In the genomic region with DNA sequence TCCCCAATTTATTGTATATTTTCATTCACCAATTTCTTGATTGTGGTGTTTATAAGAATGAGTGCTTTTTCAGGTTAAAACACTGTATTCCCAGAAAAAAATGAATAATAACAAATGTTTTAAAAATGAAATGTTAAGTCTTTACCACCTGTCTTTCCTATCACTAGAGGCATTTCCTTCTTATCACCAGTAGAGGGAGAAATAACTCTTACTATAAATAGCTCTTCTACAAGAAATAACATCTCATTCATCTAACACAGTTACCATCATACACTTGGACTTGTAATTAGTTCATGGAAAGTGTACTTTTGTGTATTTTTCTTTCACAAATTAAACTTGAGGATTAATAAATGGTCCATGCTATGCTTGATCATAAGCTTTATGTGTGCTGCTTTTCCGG, we compare ENCODE assay signal across 12 mouse cellular contexts. TPM values are rescaled to one million over a fixed set of nuclear protein-coding genes. Genes with fewer than 3 reads are reported as not detected.
A peak's percentile ranks its signal among the peaks of the same experiment; 100 is the strongest.
DNase-seq lines count a peak whose midpoint lies in the region; ATAC-seq and TF ChIP-seq lines count a peak whose summit lies in the region.
"Had no signal": no experiment of that assay in that cellular context is flagged by ENCODE, and none has a peak within 500 bp of the region (broad histone marks: within the 10 kb centered on the region; RNA-seq: fewer than 3 reads in every experiment).

No protein-coding gene starts in this region.

- H3K36me3 ChIP-seq in heart, postnatal 0 days (replicated peaks; ENCODE audit: control insufficient read depth, insufficient read depth, low read length), result no peaks in the 10 kb centered on the region
- H3K36me3 ChIP-seq in heart, embryonic 10.5 days, result no peaks in the 10 kb centered on the region
- H3K36me3 ChIP-seq: G1E; lung, embryonic 15.5 days had no signal

- no peak overlapping the region for H3K27ac ChIP-seq in heart, postnatal 0 days (ENCODE audit: low read depth)
- no peak overlapping the region for H3K27ac ChIP-seq in heart, embryonic 10.5 days
- H3K27ac ChIP-seq: lung, embryonic 15.5 days had no signal

- no peak for ATAC-seq in heart, postnatal 0 days (ENCODE audit: insufficient read depth, low read depth)
- ATAC-seq in common myeloid progenitor, adult 5-6 weeks (replicated peaks; ENCODE audit: low read depth, poor library complexity, severe bottlenecking), result 0 out of 2 replicates have a peak, but pooled peaks have one; percentile 47

- no peak overlapping the region for H3K4me2 ChIP-seq in heart, postnatal 0 days (ENCODE audit: low read depth, low read length)
- H3K4me2 ChIP-seq: lung, embryonic 15.5 days had no signal

- H3K9me3 ChIP-seq in heart, postnatal 0 days (replicated peaks; ENCODE audit: control insufficient read depth, low read length), result no peaks in the 10 kb centered on the region
- H3K9me3 ChIP-seq in heart, embryonic 10.5 days, result no peaks in the 10 kb centered on the region
- H3K9me3 ChIP-seq: G1E; lung, embryonic 15.5 days had no signal

- WGBS in heart, postnatal 0 days, result 85% methylated on average over 1 of the region's 1 CpGs
- WGBS in heart, embryonic 10.5 days, result 94% methylated on average over 1 of the region's 1 CpGs

- H3K27me3 ChIP-seq in heart, postnatal 0 days (ENCODE audit: control insufficient read depth, insufficient read depth, low read length), result no peaks in the 10 kb centered on the region
- H3K27me3 ChIP-seq in heart, embryonic 10.5 days (ENCODE audit: insufficient read depth, poor library complexity, severe bottlenecking), result no peaks in the 10 kb centered on the region
- H3K27me3 ChIP-seq: lung, embryonic 15.5 days had no signal

- no peak overlapping the region for H3K9ac ChIP-seq in heart, postnatal 0 days (replicated peaks; ENCODE audit: low read depth, low read length)
- H3K9ac ChIP-seq: lung, embryonic 15.5 days had no signal

- no peak for TF ChIP-seq EP300 in heart, postnatal 0 days (IDR thresholded peaks at IDR 0.05; ENCODE audit: low read depth)

- peak; percentile 39 for TF ChIP-seq CTCF in heart, postnatal 0 days (IDR thresholded peaks at IDR 0.05; ENCODE audit: low read depth)

- H3K4me3 ChIP-seq in heart, postnatal 0 days (ENCODE audit: low read depth, low read length), result no peak overlapping the region
- H3K4me3 ChIP-seq in heart, embryonic 10.5 days, result no peak overlapping the region
- H3K4me3 ChIP-seq: lung, embryonic 15.5 days had no signal

- peak; percentile 33 for DNase-seq in heart, postnatal 0 days (ENCODE audit: low spot score)
- DNase-seq in heart, embryonic 10.5 days (ENCODE audit: low spot score), result no peak
- peak; percentile 6 for DNase-seq in thymus, postnatal 0 days (ENCODE audit: low spot score)
- DNase-seq in thymus, postnatal 36 days, result no peak
- no peak for DNase-seq in kidney, postnatal 36 days
- no peak for DNase-seq in right cerebral cortex, adult 2 months (ENCODE audit: low spot score in 2 of 2)
- DNase-seq in urinary bladder, postnatal 4 days (ENCODE audit: low spot score in 2 of 2), result no peak
- DNase-seq: heart, postnatal 14 days; right cerebral cortex, postnatal 14 days had no signal

- H3K4me1 ChIP-seq in heart, postnatal 0 days (ENCODE audit: control insufficient read depth, insufficient read depth), result no peaks in the 10 kb centered on the region
- H3K4me1 ChIP-seq in heart, embryonic 10.5 days, result no peaks in the 10 kb centered on the region
- H3K4me1 ChIP-seq: lung, embryonic 15.5 days had no signal

RNA-seq across cellular contexts. Expression of gene Mindy3, which starts 40.5 kb away (rescaled TPM):
- 20.4 and 39.5 TPM in 2 replicates for total RNA-seq in heart, postnatal 0 days (2014; rRNA removed; ENCODE audit: low replicate concordance)
- 27.9 and 30.3 TPM in 2 replicates for polyA plus RNA-seq in heart, postnatal 0 days (2015; fragmentation: Nextera tagmentation; extraction: Ambion mirVana)
- polyA plus RNA-seq in heart, embryonic 10.5 days (2016; fragmentation: Nextera tagmentation; extraction: Ambion mirVana), result 31.0 and 32.4 TPM in 2 replicates
- 41.1 and 41.9 TPM in 2 replicates for polyA plus RNA-seq in thymus, postnatal 0 days (2015; fragmentation: Nextera tagmentation; extraction: Ambion mirVana)
- 22.2 and 25.9 TPM in 2 replicates for total RNA-seq in common myeloid progenitor, adult 5-6 weeks (2017)

Comparison
In these comparisons a context has a peak if more than half of its experiments do, and no peak if none do; other contexts are left out.
1. DNase-seq: peak in heart, postnatal 0 days (single experiment) and thymus, postnatal 0 days (single experiment); none in heart, embryonic 10.5 days (single experiment), thymus, postnatal 36 days (0 of 2), kidney, postnatal 36 days (0 of 2), right cerebral cortex, adult 2 months (0 of 2) and urinary bladder, postnatal 4 days (0 of 2).